Mouse (Mus musculus) forebrain, embryonic 14.5 days (tissue): ENCODE measurements around the gene Trpm1. TPM values are rescaled to one million over a fixed set of nuclear protein-coding genes. Genes with fewer than 3 reads are reported as not detected.

Source experiments
- ATAC-seq: fragments of 200-750 bp; cut with Nextera tagmentation; 2 replicates; pipeline ENCODE4 v1.8.0; 2017; ENCODE audit warnings: mild to moderate bottlenecking, moderate library complexity
- DNase-seq: peaks from one replicate; pipeline ENCODE4 v3.0.0-alpha.2; 2015; ENCODE audit warnings: low spot score
- H3K27ac ChIP-seq: fragments of 300-500 bp; sonication (generic); 2 replicates; pipeline ENCODE4 v1.5.1; 2014; ENCODE audit warnings: low read depth, mild to moderate bottlenecking, control low read depth, low read length, moderate library complexity
- H3K27me3 ChIP-seq: fragments of 300-500 bp; sonication (generic); replicated peaks from 2 replicates; pipeline ENCODE4 v1.6.1; 2014; ENCODE audit warnings: low read length, control low read depth, mixed read lengths; ENCODE audit not compliant: control insufficient read depth, insufficient read depth
- H3K36me3 ChIP-seq: fragments of 300-500 bp; sonication (generic); 2 replicates; pipeline ENCODE4 v1.6.1; 2014; ENCODE audit warnings: low read length, control low read depth; ENCODE audit not compliant: control insufficient read depth, insufficient read depth
- H3K4me1 ChIP-seq: fragments of 300-500 bp; sonication (generic); 2 replicates; pipeline ENCODE4 v1.6.1; 2014; ENCODE audit warnings: antibody characterized with exemption, low read length, control low read depth; ENCODE audit not compliant: control insufficient read depth, insufficient read depth
- H3K4me2 ChIP-seq: fragments of 300-500 bp; sonication (generic); 2 replicates; pipeline ENCODE4 v1.6.1; 2014; ENCODE audit warnings: mild to moderate bottlenecking, control low read depth, low read length
- H3K4me3 ChIP-seq: fragments of 300-500 bp; sonication (generic); 2 replicates; pipeline ENCODE4 v1.5.1; 2014; ENCODE audit warnings: low read depth, low read length, control low read depth
- H3K9ac ChIP-seq: fragments of 300-500 bp; sonication (generic); 2 replicates; pipeline ENCODE4 v1.6.1; 2014; ENCODE audit warnings: mild to moderate bottlenecking, low read length, control low read depth, moderate library complexity
- H3K9me3 ChIP-seq: fragments of 300-500 bp; sonication (generic); replicated peaks from 2 replicates; pipeline ENCODE4 v1.6.1; 2016; ENCODE audit warnings: low read length, control low read depth, mixed read lengths; ENCODE audit not compliant: control insufficient read depth
- WGBS: fragments of 180-500 bp; shearing (Covaris S2); extraction: QIAGEN DNeasy Blood & Tissue Kit; methylation state at CpG from one replicate; pipeline ENCODE4 v1.1.7; 2014; 5-methylcytosine and 5-hydroxymethylcytosine counted together
- polyA plus RNA-seq: library from polyadenylated mRNA; unstranded; fragments of >200 nt; fragmentation: Nextera tagmentation; extraction: Ambion mirVana; gene quantifications from 2 replicates; pipeline ENCODE4 v1.2.1, GENCODE M21; 2014

The Trpm1 gene
- polyA plus RNA-seq, 1 experiment from 2014 or later, result 0.11 TPM

- WGBS, result 83% methylated on average over 4 of the region's 4 CpGs
- no peak overlapping the region for H3K27ac ChIP-seq
- H3K4me1 ChIP-seq, result no peaks in the 10 kb centered on the region
- no peaks in the 10 kb centered on the region for H3K9me3 ChIP-seq
- no peak overlapping the region for H3K4me3 ChIP-seq
- no peak overlapping the region for H3K9ac ChIP-seq
- H3K27me3 ChIP-seq, result no peaks in the 10 kb centered on the region
- no peak for ATAC-seq
- DNase-seq, result no peak
- no peak overlapping the region for H3K4me2 ChIP-seq
- no peaks in the 10 kb centered on the region for H3K36me3 ChIP-seq
Measured at GRCm38 (mm10) chr7:64249715-64250114, 96.1 kb downstream of the Trpm1 start.

GRCm38 (mm10) chr7:64250417-64250816, 96.8 kb downstream of the Trpm1 start:
- no peak overlapping the region for H3K9ac ChIP-seq
- no peak for DNase-seq

GRCm38 (mm10) chr7:64253736-64254135, 100.1 kb downstream of the Trpm1 start:
- H3K4me1 ChIP-seq, result no peaks in the 10 kb centered on the region
- ATAC-seq (no peak), DNase-seq (no peak)
- H3K9ac ChIP-seq, result no peak overlapping the region
- no peaks in the 10 kb centered on the region for H3K27me3 ChIP-seq
- no peaks in the 10 kb centered on the region for H3K9me3 ChIP-seq
- no peak overlapping the region for H3K27ac ChIP-seq
- 87% methylated on average over 3 of the region's 3 CpGs for WGBS
- no peak overlapping the region for H3K4me2 ChIP-seq
- no peak overlapping the region for H3K4me3 ChIP-seq
- no peaks in the 10 kb centered on the region for H3K36me3 ChIP-seq

More at GRCm38 (mm10) chr7:64250417-64250816, 96.8 kb downstream of the Trpm1 start:
- H3K9me3 ChIP-seq, result no peaks in the 10 kb centered on the region
- H3K4me3 ChIP-seq, result no peak overlapping the region
- no peaks in the 10 kb centered on the region for H3K27me3 ChIP-seq
- ATAC-seq, result no peak
- no peaks in the 10 kb centered on the region for H3K4me1 ChIP-seq
- H3K4me2 ChIP-seq, result no peak overlapping the region
- no peaks in the 10 kb centered on the region for H3K36me3 ChIP-seq
- 89% methylated on average over 7 of the region's 7 CpGs for WGBS
- no peak overlapping the region for H3K27ac ChIP-seq

- Histone ChIP-seq H3K4me1 (no peaks in the 10 kb centered on the region), H3K9me3 (no peaks in the 10 kb centered on the region), H3K9ac (no peak overlapping the region), H3K4me3 (no peak overlapping the region), H3K4me2 (no peak overlapping the region), H3K36me3 (no peaks in the 10 kb centered on the region), H3K27me3 (no peaks in the 10 kb centered on the region), H3K27ac (no peak overlapping the region)
- ATAC-seq (no peak), DNase-seq (no peak)
- WGBS, result 88% methylated on average over 13 of the region's 13 CpGs
Measured at GRCm38 (mm10) chr7:64265502-64266279, 112.1 kb downstream of the Trpm1 start.

- H3K9ac ChIP-seq, result no peak overlapping the region
- WGBS, result 96% methylated on average over 4 of the region's 4 CpGs
- no peaks in the 10 kb centered on the region for H3K4me1 ChIP-seq
- no peak for ATAC-seq
- H3K27me3 ChIP-seq, result no peaks in the 10 kb centered on the region
- no peak overlapping the region for H3K27ac ChIP-seq
- no peak overlapping the region for H3K4me2 ChIP-seq
- no peaks in the 10 kb centered on the region for H3K36me3 ChIP-seq
- H3K4me3 ChIP-seq, result no peak overlapping the region
- H3K9me3 ChIP-seq, result no peaks in the 10 kb centered on the region
- DNase-seq, result no peak
Measured at GRCm38 (mm10) chr7:64266587-64266986, 113.0 kb downstream of the Trpm1 start.

- no peak overlapping the region for H3K4me2 ChIP-seq
- H3K4me1 ChIP-seq, result no peaks in the 10 kb centered on the region
- DNase-seq (peak; percentile 87), ATAC-seq (peak; percentile 94)
- H3K27me3 ChIP-seq, result no peaks in the 10 kb centered on the region
- H3K27ac ChIP-seq, result no peak overlapping the region
- H3K36me3 ChIP-seq, result no peaks in the 10 kb centered on the region
- WGBS, result 4% methylated on average over 4 of the region's 4 CpGs
- no peaks in the 10 kb centered on the region for H3K9me3 ChIP-seq
- no peak overlapping the region for H3K9ac ChIP-seq
- H3K4me3 ChIP-seq, result no peak overlapping the region
Measured at GRCm38 (mm10) chr7:64271926-64272325, 118.3 kb downstream of the Trpm1 start.

- no peak overlapping the region for H3K4me2 ChIP-seq
- H3K9me3 ChIP-seq, result no peaks in the 10 kb centered on the region
- H3K4me3 ChIP-seq, result no peak overlapping the region
- DNase-seq (peak; percentile 13), ATAC-seq (no peak)
- H3K27ac ChIP-seq, result no peak overlapping the region
- H3K9ac ChIP-seq, result no peak overlapping the region
- no peaks in the 10 kb centered on the region for H3K4me1 ChIP-seq
- no peaks in the 10 kb centered on the region for H3K36me3 ChIP-seq
- no peaks in the 10 kb centered on the region for H3K27me3 ChIP-seq
- 60% methylated on average over 4 of the region's 4 CpGs for WGBS
Measured at GRCm38 (mm10) chr7:64275518-64275917, 121.9 kb downstream of the Trpm1 start.

GRCm38 (mm10) chr7:64276921-64277320, 123.3 kb downstream of the Trpm1 start:
- Histone ChIP-seq H3K27ac (no peak overlapping the region), H3K27me3 (no peaks in the 10 kb centered on the region), H3K36me3 (no peaks in the 10 kb centered on the region), H3K4me3 (no peak overlapping the region), H3K4me2 (no peak overlapping the region), H3K9ac (no peak overlapping the region), H3K9me3 (no peaks in the 10 kb centered on the region), H3K4me1 (no peaks in the 10 kb centered on the region)
- DNase-seq (no peak), ATAC-seq (no peak)
- WGBS, result 63% methylated on average over 6 of the region's 6 CpGs

- Histone ChIP-seq H3K9me3 (no peaks in the 10 kb centered on the region), H3K4me1 (no peaks in the 10 kb centered on the region), H3K4me3 (no peak overlapping the region), H3K9ac (no peak overlapping the region), H3K4me2 (no peak overlapping the region), H3K27ac (no peak overlapping the region), H3K27me3 (no peaks in the 10 kb centered on the region), H3K36me3 (no peaks in the 10 kb centered on the region)
- ATAC-seq (no peak), DNase-seq (no peak)
- WGBS, result 92% methylated on average over 1 of the region's 1 CpGs
Measured at GRCm38 (mm10) chr7:64278526-64278925, 124.9 kb downstream of the Trpm1 start.
